Comparison of ENCODE assay signal across 25 mouse cellular contexts in the genomic region with DNA sequence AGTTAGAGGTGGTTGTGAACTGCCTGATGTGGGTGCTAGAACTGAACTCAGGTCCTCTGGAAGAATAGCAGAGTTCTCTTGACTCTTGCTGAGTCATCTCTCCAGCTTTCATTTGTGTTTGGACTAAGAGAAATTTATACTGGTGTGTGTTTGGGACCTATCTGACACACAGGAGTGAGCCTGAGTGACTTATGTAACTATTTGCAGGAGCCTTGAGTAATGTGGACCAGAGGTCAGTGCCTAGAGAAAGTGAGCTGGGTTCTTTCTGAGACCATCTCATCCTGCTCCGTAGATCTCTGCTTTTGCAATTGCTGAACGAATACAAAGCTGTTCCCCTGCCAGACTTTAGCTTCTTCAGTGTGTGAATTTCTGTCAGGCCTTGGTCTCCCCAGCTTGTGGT. TPM values are rescaled to one million over a fixed set of nuclear protein-coding genes. Genes with fewer than 3 reads are reported as not detected.
DNase-seq lines count a peak whose midpoint lies in the region; ATAC-seq and TF ChIP-seq lines count a peak whose summit lies in the region.
"Had no signal": no experiment of that assay in that cellular context is flagged by ENCODE, and none has a peak within 500 bp of the region (broad histone marks: within the 10 kb centered on the region; RNA-seq: fewer than 3 reads in every experiment).

No protein-coding gene starts in this region.

- H3K9ac ChIP-seq in heart, embryonic 12.5 days, result no peak overlapping the region
- no peak overlapping the region for H3K9ac ChIP-seq in liver, postnatal 0 days (replicated peaks)
- H3K9ac ChIP-seq in liver, embryonic 12.5 days, result no peak overlapping the region
- H3K9ac ChIP-seq in stomach, postnatal 0 days (ENCODE audit: low read length), result no peak overlapping the region
- H3K9ac ChIP-seq: embryonic facial prominence, embryonic 12.5 days; forebrain, embryonic 13.5 days; forebrain, embryonic 15.5 days; forebrain, postnatal 0 days had no signal

- H3K27ac ChIP-seq in heart, embryonic 10.5 days, result no peak overlapping the region
- H3K27ac ChIP-seq in heart, embryonic 12.5 days (ENCODE audit: poor library complexity, severe bottlenecking), result no peak overlapping the region
- no peak overlapping the region for H3K27ac ChIP-seq in liver, postnatal 0 days (ENCODE audit: low read depth)
- no peak overlapping the region for H3K27ac ChIP-seq in liver, embryonic 12.5 days
- no peak overlapping the region for H3K27ac ChIP-seq in stomach, postnatal 0 days (replicated peaks)
- H3K27ac ChIP-seq: embryonic facial prominence, embryonic 10.5 days; embryonic facial prominence, embryonic 12.5 days; forebrain, embryonic 13.5 days; forebrain, embryonic 15.5 days had no signal

- H3K27me3 ChIP-seq in heart, embryonic 10.5 days (ENCODE audit: insufficient read depth, poor library complexity, severe bottlenecking), result no peaks in the 10 kb centered on the region
- no peaks in the 10 kb centered on the region for H3K27me3 ChIP-seq in heart, embryonic 12.5 days (replicated peaks)
- H3K27me3 ChIP-seq in liver, postnatal 0 days (ENCODE audit: insufficient read depth, low read length), result no peaks in the 10 kb centered on the region
- H3K27me3 ChIP-seq in liver, embryonic 12.5 days (replicated peaks), result no peaks in the 10 kb centered on the region
- no peaks in the 10 kb centered on the region for H3K27me3 ChIP-seq in stomach, postnatal 0 days (ENCODE audit: control insufficient read depth, insufficient read depth, low read length)
- H3K27me3 ChIP-seq: CH12.LX; embryonic facial prominence, embryonic 12.5 days; forebrain, embryonic 13.5 days; forebrain, embryonic 15.5 days; Patski had no signal

- no peaks in the 10 kb centered on the region for H3K4me1 ChIP-seq in heart, embryonic 10.5 days
- no peaks in the 10 kb centered on the region for H3K4me1 ChIP-seq in heart, embryonic 12.5 days (replicated peaks)
- H3K4me1 ChIP-seq in liver, postnatal 0 days (ENCODE audit: insufficient read depth), result no peaks in the 10 kb centered on the region
- no peaks in the 10 kb centered on the region for H3K4me1 ChIP-seq in liver, embryonic 12.5 days
- H3K4me1 ChIP-seq in stomach, postnatal 0 days (replicated peaks; ENCODE audit: control insufficient read depth, insufficient read depth), result no peaks in the 10 kb centered on the region
- H3K4me1 ChIP-seq: embryonic facial prominence, embryonic 10.5 days; embryonic facial prominence, embryonic 12.5 days; forebrain, embryonic 13.5 days; forebrain, embryonic 15.5 days had no signal

- H3K9me3 ChIP-seq in heart, embryonic 10.5 days, result no peaks in the 10 kb centered on the region
- H3K9me3 ChIP-seq in heart, embryonic 12.5 days (replicated peaks), result no peaks in the 10 kb centered on the region
- no peaks in the 10 kb centered on the region for H3K9me3 ChIP-seq in liver, postnatal 0 days (ENCODE audit: low read length)
- H3K9me3 ChIP-seq in liver, embryonic 12.5 days (replicated peaks), result no peaks in the 10 kb centered on the region
- H3K9me3 ChIP-seq in stomach, postnatal 0 days (ENCODE audit: control insufficient read depth, low read length), result no peaks in the 10 kb centered on the region
- H3K9me3 ChIP-seq: embryonic facial prominence, embryonic 10.5 days; embryonic facial prominence, embryonic 12.5 days; forebrain, embryonic 13.5 days; forebrain, embryonic 15.5 days; G1E had no signal

- no peak for TF ChIP-seq EP300 in liver, postnatal 0 days (IDR thresholded peaks at IDR 0.05; ENCODE audit: low read depth)
- TF ChIP-seq EP300 in stomach, postnatal 0 days (optimal IDR thresholded peaks at IDR 0.05), result no peak

- DNase-seq in heart, embryonic 10.5 days (ENCODE audit: low spot score), result peak; percentile 36
- DNase-seq in liver, postnatal 0 days, result no peak
- DNase-seq in stomach, postnatal 0 days (ENCODE audit: low spot score), result no peak
- DNase-seq in left cerebral cortex, adult 18-20 months (ENCODE audit: low spot score in 2 of 2), result no peak
- DNase-seq: adrenal gland, adult 2 months; adrenal gland, postnatal 10 days; adrenal gland, postnatal 25 days; B cell, adult 2 months; cerebellum, adult 11-12 months; cerebellum, adult 2 months; cerebellum, adult 9-10 months; cerebellum, postnatal 10 days; cerebellum, postnatal 25 days; forebrain, postnatal 0 days had no signal

- 88% methylated on average over 2 of the region's 2 CpGs for WGBS in heart, embryonic 10.5 days
- 91% methylated on average over 2 of the region's 2 CpGs for WGBS in heart, embryonic 12.5 days
- WGBS in liver, postnatal 0 days (ENCODE audit: insufficient replicate concordance), result 82% methylated on average over 2 of the region's 2 CpGs
- 92% methylated on average over 2 of the region's 2 CpGs for WGBS in liver, embryonic 12.5 days (ENCODE audit: insufficient replicate concordance)
- 91% methylated on average over 2 of the region's 2 CpGs for WGBS in stomach, postnatal 0 days

- TF ChIP-seq CTCF in liver, postnatal 0 days (IDR thresholded peaks at IDR 0.05; ENCODE audit: low read depth), result no peak
- TF ChIP-seq CTCF in stomach, postnatal 0 days (IDR thresholded peaks at IDR 0.05; ENCODE audit: low read depth), result no peak

- H3K4me3 ChIP-seq in heart, embryonic 10.5 days, result no peak overlapping the region
- no peak overlapping the region for H3K4me3 ChIP-seq in heart, embryonic 12.5 days
- no peak overlapping the region for H3K4me3 ChIP-seq in liver, postnatal 0 days (ENCODE audit: low read depth, low read length)
- no peak overlapping the region for H3K4me3 ChIP-seq in liver, embryonic 12.5 days
- H3K4me3 ChIP-seq in stomach, postnatal 0 days (ENCODE audit: low read depth, low read length), result no peak overlapping the region
- H3K4me3 ChIP-seq: embryonic facial prominence, embryonic 10.5 days; embryonic facial prominence, embryonic 12.5 days; forebrain, embryonic 13.5 days; forebrain, embryonic 15.5 days had no signal

- ATAC-seq in heart, embryonic 12.5 days (ENCODE audit: insufficient number of reproducible peaks, low FRiP score), result no peak
- ATAC-seq in liver, postnatal 0 days, result peak; percentile 53; the same call in 1 of the 2 replicates
- no peak for ATAC-seq in liver, embryonic 12.5 days
- ATAC-seq in stomach, postnatal 0 days (ENCODE audit: low FRiP score, low TSS enrichment), result peak; percentile 80
- ATAC-seq: activated CD4-positive, CD25-positive, alpha-beta regulatory T cell, adult 4 months; CD4-positive, CD25-positive, alpha-beta regulatory T cell, adult 4 months; forebrain, embryonic 13.5 days; forebrain, embryonic 15.5 days; forebrain, postnatal 0 days; Patski had no signal

- H3K36me3 ChIP-seq in heart, embryonic 10.5 days, result peaks cover 94% of the 10 kb centered on the region
- H3K36me3 ChIP-seq in heart, embryonic 12.5 days, result peaks cover 92% of the 10 kb centered on the region
- H3K36me3 ChIP-seq in liver, postnatal 0 days (replicated peaks; ENCODE audit: insufficient read depth, low read length), result peaks cover 74% of the 10 kb centered on the region
- H3K36me3 ChIP-seq in liver, embryonic 12.5 days, result peaks cover 97% of the 10 kb centered on the region
- H3K36me3 ChIP-seq in stomach, postnatal 0 days (ENCODE audit: control insufficient read depth, insufficient read depth, low read length), result peaks cover 26% of the 10 kb centered on the region

- no peak overlapping the region for H3K4me2 ChIP-seq in heart, embryonic 12.5 days
- no peak overlapping the region for H3K4me2 ChIP-seq in liver, postnatal 0 days (ENCODE audit: low read depth, low read length)
- no peak overlapping the region for H3K4me2 ChIP-seq in liver, embryonic 12.5 days
- H3K4me2 ChIP-seq in stomach, postnatal 0 days (replicated peaks; ENCODE audit: low read depth), result no peak overlapping the region
- H3K4me2 ChIP-seq: embryonic facial prominence, embryonic 12.5 days; forebrain, embryonic 13.5 days; forebrain, embryonic 15.5 days had no signal

RNA-seq across cellular contexts. Expression of gene Hira, which starts 44.9 kb away (rescaled TPM):
- polyA plus RNA-seq in heart, embryonic 10.5 days (2016; fragmentation: Nextera tagmentation; extraction: Ambion mirVana), result 13.4 and 23.1 TPM in 2 replicates
- 14.2 and 14.6 TPM in 2 replicates for polyA plus RNA-seq in heart, embryonic 12.5 days (2016; fragmentation: Nextera tagmentation; extraction: Ambion mirVana)
- polyA plus RNA-seq in liver, postnatal 0 days (2015; fragmentation: Nextera tagmentation; extraction: Ambion mirVana), result 2.6 and 3.1 TPM in 2 replicates
- polyA plus RNA-seq in liver, embryonic 12.5 days (2016; fragmentation: Nextera tagmentation; extraction: Ambion mirVana), result 13.6 and 15.2 TPM in 2 replicates
- 5.7 and 6.4 TPM in 2 replicates for polyA plus RNA-seq in stomach, postnatal 0 days (2015; fragmentation: Nextera tagmentation; extraction: Ambion mirVana)
- total RNA-seq in left cerebral cortex, adult 18-20 months (2021), result 10 to 100 TPM; 78.6 to 87.7 TPM

RNA-seq across cellular contexts. Expression of gene Mrpl40, which starts 45.1 kb away (rescaled TPM):
- polyA plus RNA-seq in heart, embryonic 10.5 days (2016; fragmentation: Nextera tagmentation; extraction: Ambion mirVana), result 123 and 138 TPM in 2 replicates
- 87.2 and 89.1 TPM in 2 replicates for polyA plus RNA-seq in heart, embryonic 12.5 days (2016; fragmentation: Nextera tagmentation; extraction: Ambion mirVana)
- 41.4 and 42.0 TPM in 2 replicates for polyA plus RNA-seq in liver, postnatal 0 days (2015; fragmentation: Nextera tagmentation; extraction: Ambion mirVana)
- polyA plus RNA-seq in liver, embryonic 12.5 days (2016; fragmentation: Nextera tagmentation; extraction: Ambion mirVana), result 96.1 and 99.3 TPM in 2 replicates
- polyA plus RNA-seq in stomach, postnatal 0 days (2015; fragmentation: Nextera tagmentation; extraction: Ambion mirVana), result 74.9 and 77.1 TPM in 2 replicates
- total RNA-seq in left cerebral cortex, adult 18-20 months (2021), result 10 to 100 TPM; 36.1 to 38.2 TPM

Comparison
In these comparisons a context has a peak if more than half of its experiments do, and no peak if none do; other contexts are left out.
1. ATAC-seq: peak in liver, postnatal 0 days (single experiment) and stomach, postnatal 0 days (single experiment); none in heart, embryonic 12.5 days (single experiment) and liver, embryonic 12.5 days (single experiment).